Mouse (Mus musculus): ENCODE measurements at regions not wholly inside any gene's neighbourhood (a gene's known extent, or its start where the extent isn't known, plus 50 kb on each side); places are given as distances from the start of the nearest gene placed in this dataset.

DNA sequence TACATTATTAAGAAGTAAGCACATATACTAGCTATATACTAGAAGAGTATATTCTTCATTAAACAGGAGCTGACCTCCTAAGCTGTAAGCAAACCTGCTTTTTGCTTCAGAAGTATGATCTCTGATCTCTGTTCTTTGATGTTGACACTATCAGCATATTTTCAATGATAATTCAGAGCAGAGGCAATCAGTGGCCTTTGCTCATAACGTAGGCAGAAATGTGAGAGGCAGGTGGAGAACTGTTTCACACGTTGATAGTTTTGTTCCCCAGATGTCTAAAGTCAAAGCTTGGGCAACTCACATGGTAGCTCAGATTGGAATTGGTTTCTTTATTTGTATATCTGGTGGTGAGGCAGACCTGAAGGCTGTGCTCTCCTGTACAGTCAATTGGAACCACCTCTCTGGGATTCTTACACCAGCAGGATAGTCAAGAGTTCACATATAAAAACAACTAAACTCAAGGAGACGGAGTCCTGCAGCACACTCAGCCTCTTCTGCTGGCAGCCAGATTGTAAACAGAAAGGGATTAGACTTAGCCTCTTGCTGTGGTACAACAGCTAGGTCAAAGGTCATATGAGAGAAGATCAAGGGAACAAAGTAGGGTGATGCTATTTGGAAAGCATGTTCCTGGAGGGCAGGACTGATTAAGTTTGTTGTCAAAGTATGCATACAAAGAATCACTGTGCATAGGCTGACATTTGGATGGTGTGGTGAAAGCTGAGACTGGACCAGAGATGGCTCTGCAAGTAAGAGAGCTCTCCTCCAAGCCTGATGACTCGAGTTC is 92.5 kb upstream of the Tbx20 start:
- TF ChIP-seq CTCF (IDR thresholded peaks at IDR 0.05; ENCODE audit: borderline replicate concordance, control insufficient read depth, extremely low read depth, insufficient read depth, low read length, poor library complexity) (no peak), POLR2A (IDR thresholded peaks at IDR 0.05; ENCODE audit: control insufficient read depth, extremely low read depth, insufficient read depth, low read length, poor library complexity) (no peak)
